Mouse (Mus musculus): ENCODE measurements at regions not wholly inside any gene's neighbourhood (a gene's known extent, or its start where the extent isn't known, plus 50 kb on each side); places are given as distances from the start of the nearest gene placed in this dataset.

GRCm38 (mm10) chr9:52451792-52452191, 227.8 kb downstream of the AI593442 start:
- no peak for TF ChIP-seq CTCF (IDR thresholded peaks at IDR 0.05; ENCODE audit: low read depth, low read length)
- TF ChIP-seq POLR2AphosphoS5 (IDR thresholded peaks at IDR 0.05; ENCODE audit: insufficient replicate concordance, low read depth, low read length), result no peak
- TF ChIP-seq GATA1 (IDR thresholded peaks at IDR 0.05; ENCODE audit: borderline replicate concordance, low read length), result no peak

All from G1E (cell line).